Mouse (Mus musculus): ENCODE data around the gene Krtap4-8.
"Not testable (repeated sequence)": the region's sequence is repeated elsewhere in the genome, so short reads cannot be mapped to it uniquely, and the experiment has no call there.

The Krtap4-8 gene

GRCm38 (mm10) chr11:99780604-99781003 lies at the start of gene Krtap4-8:
Gene Krtap4-8, minus strand, starts transcription at chr11:99780704.
- no peak for DNase-seq

GRCm38 (mm10) chr11:99815566-99815965 lies 35.1 kb upstream of the Krtap4-8 start, which contains the start of gene Gm11564:
Gene Gm11564, minus strand, starts transcription at chr11:99815666.
- DNase-seq, result not testable (repeated sequence)

- not testable (repeated sequence) for DNase-seq
Measured at GRCm38 (mm10) chr11:99809792-99810191, 29.3 kb upstream of the Krtap4-8 start, which contains the start of gene Krtap4-13. Gene Krtap4-13, minus strand, starts transcription at chr11:99809892.

GRCm38 (mm10) chr11:99804346-99804745 lies 23.8 kb upstream of the Krtap4-8 start, which contains the start of gene Gm11554:
Gene Gm11554, minus strand, starts transcription at chr11:99804446.
- DNase-seq, result not testable (repeated sequence)

- DNase-seq, result not testable (repeated sequence)
Measured at GRCm38 (mm10) chr11:99798832-99799231, 18.3 kb upstream of the Krtap4-8 start, which contains the start of gene Gm11569. Gene Gm11569, minus strand, starts transcription at chr11:99798932.

GRCm38 (mm10) chr11:99793367-99793766 lies 12.9 kb upstream of the Krtap4-8 start, which contains the start of gene Gm11596:
Gene Gm11596, minus strand, starts transcription at chr11:99793467.
- no peak for DNase-seq

- DNase-seq, result not testable (repeated sequence)
Measured at GRCm38 (mm10) chr11:99784900-99785299, 4.4 kb upstream of the Krtap4-8 start, which contains the start of gene Krtap4-9. Gene Krtap4-9, plus strand, starts transcription at chr11:99785200.

- DNase-seq, result no peak
Measured at GRCm38 (mm10) chr11:99778401-99778800, 2.1 kb downstream of the Krtap4-8 start.

- not testable (repeated sequence) for DNase-seq
Measured at GRCm38 (mm10) chr11:99772813-99773212, 7.7 kb downstream of the Krtap4-8 start, which contains the start of gene Gm11595. Gene Gm11595, minus strand, starts transcription at chr11:99772913.

- no peak for DNase-seq
Measured at GRCm38 (mm10) chr11:99768410-99768809, 12.1 kb downstream of the Krtap4-8 start.

GRCm38 (mm10) chr11:99758877-99759276 lies 21.6 kb downstream of the Krtap4-8 start:
- DNase-seq, result no peak

- no peak for DNase-seq
Measured at GRCm38 (mm10) chr11:99743985-99744384, 36.5 kb downstream of the Krtap4-8 start.

GRCm38 (mm10) chr11:99734190-99734589 lies 46.3 kb downstream of the Krtap4-8 start, which contains the start of gene Gm14180:
Gene Gm14180, minus strand, starts transcription at chr11:99734290.
- DNase-seq, result no peak
